Comparison of ENCODE assay signal across 25 mouse cellular contexts in the genomic region with DNA sequence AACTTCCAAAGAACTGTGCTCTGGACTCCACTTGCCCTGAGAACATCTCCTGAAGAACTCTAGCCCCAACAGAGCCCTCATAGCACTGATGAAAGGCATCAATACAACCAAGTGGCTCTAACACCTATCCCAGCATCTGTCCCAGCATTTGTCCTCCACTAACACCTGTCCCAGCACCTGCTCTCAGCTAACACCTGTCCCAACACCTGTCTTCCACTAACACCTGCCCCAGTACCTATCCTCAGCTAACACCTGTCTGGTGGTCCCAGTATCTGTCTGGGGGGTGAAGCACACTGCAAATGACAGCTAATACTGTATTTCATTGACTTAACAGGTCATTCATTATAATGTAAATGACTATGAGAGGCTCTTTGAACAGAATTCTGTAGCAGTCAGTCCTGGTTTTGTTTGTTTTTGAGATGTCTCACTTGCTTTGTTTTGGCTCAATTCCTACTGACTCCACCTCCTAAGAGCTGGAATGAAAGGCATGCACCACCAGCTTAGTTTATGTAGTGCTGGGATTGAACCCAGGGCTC. TPM values are rescaled to one million over a fixed set of nuclear protein-coding genes. Genes with fewer than 3 reads are reported as not detected.
DNase-seq lines count a peak whose midpoint lies in the region; ATAC-seq and TF ChIP-seq lines count a peak whose summit lies in the region.
"Had no signal": no experiment of that assay in that cellular context is flagged by ENCODE, and none has a peak within 500 bp of the region (broad histone marks: within the 10 kb centered on the region; RNA-seq: fewer than 3 reads in every experiment).

No protein-coding gene starts in this region.

- H3K27ac ChIP-seq in lung, postnatal 0 days (ENCODE audit: low read length) = no peak overlapping the region
- H3K27ac ChIP-seq: embryonic facial prominence, embryonic 13.5 days; embryonic facial prominence, embryonic 15.5 days; forebrain, embryonic 10.5 days; forebrain, embryonic 12.5 days had no signal

- ATAC-seq in lung, postnatal 0 days = no peak
- ATAC-seq: forebrain, embryonic 14.5 days; forebrain, embryonic 16.5 days had no signal

- no peaks in the 10 kb centered on the region for H3K9me3 ChIP-seq in lung, postnatal 0 days (ENCODE audit: low read length)
- H3K9me3 ChIP-seq: embryonic facial prominence, embryonic 13.5 days; embryonic facial prominence, embryonic 15.5 days; forebrain, embryonic 10.5 days; forebrain, embryonic 12.5 days; G1E had no signal

- no peak for TF ChIP-seq EP300 in lung, postnatal 0 days (IDR thresholded peaks at IDR 0.05)

- no peak overlapping the region for H3K4me3 ChIP-seq in lung, postnatal 0 days (ENCODE audit: low read depth, low read length)
- H3K4me3 ChIP-seq: embryonic facial prominence, embryonic 13.5 days; embryonic facial prominence, embryonic 15.5 days; erythroblast, embryonic 14.5 days; forebrain, embryonic 10.5 days; forebrain, embryonic 12.5 days had no signal

- no peak for TF ChIP-seq CTCF in lung, postnatal 0 days (IDR thresholded peaks at IDR 0.05)

- H3K4me1 ChIP-seq in lung, postnatal 0 days (ENCODE audit: insufficient read depth, low read depth, low read length) = no peaks in the 10 kb centered on the region
- H3K4me1 ChIP-seq: forebrain, embryonic 12.5 days had no signal

- H3K27me3 ChIP-seq in lung, postnatal 0 days (replicated peaks; ENCODE audit: insufficient read depth, low read length) = no peaks in the 10 kb centered on the region
- H3K27me3 ChIP-seq: embryonic facial prominence, embryonic 15.5 days; forebrain, embryonic 12.5 days had no signal

- H3K4me2 ChIP-seq in lung, postnatal 0 days (replicated peaks; ENCODE audit: low read depth, low read length) = no peak overlapping the region
- H3K4me2 ChIP-seq: embryonic facial prominence, embryonic 13.5 days; embryonic facial prominence, embryonic 15.5 days; forebrain, embryonic 12.5 days had no signal

- DNase-seq in lung, postnatal 0 days (ENCODE audit: low spot score) = peak; percentile 24
- no peak for DNase-seq in lung, postnatal 10 days
- peak; percentile 47 for DNase-seq in ES-CJ7 (ENCODE audit: low read depth, low spot score)
- DNase-seq in NIH3T3 (ENCODE audit: low read depth) = peak; percentile 4
- peak; percentile 75 for DNase-seq in ZHBTc4 (ENCODE audit: low read depth, low spot score)
- no peak for DNase-seq in cerebellum, postnatal 36 days
- no peak for DNase-seq in ovary, adult 18-20 months (ENCODE audit: low spot score)
- no peak for DNase-seq in heart, adult 9 months (ENCODE audit: low spot score in 2 of 2)
- DNase-seq: adrenal gland, adult 2 months; adrenal gland, postnatal 10 days; adrenal gland, postnatal 25 days; cerebellum, adult 11 months; cerebellum, adult 18-20 months; cerebellum, adult 8-10 months; cerebellum, postnatal 10 days; cerebellum, postnatal 25 days; embryo, embryonic 11 days had no signal

- H3K9ac ChIP-seq in lung, postnatal 0 days (replicated peaks; ENCODE audit: low read depth) = no peak overlapping the region
- H3K9ac ChIP-seq: embryonic facial prominence, embryonic 13.5 days; embryonic facial prominence, embryonic 15.5 days; forebrain, embryonic 12.5 days had no signal

- H3K36me3 ChIP-seq in lung, postnatal 0 days (ENCODE audit: insufficient read depth, low read length) = no peaks in the 10 kb centered on the region
- H3K36me3 ChIP-seq: embryonic facial prominence, embryonic 13.5 days; embryonic facial prominence, embryonic 15.5 days; forebrain, embryonic 10.5 days; forebrain, embryonic 12.5 days; G1E had no signal

RNA-seq across cellular contexts. Expression of a gene that starts 54.7 kb away (rescaled TPM):
- polyA plus RNA-seq in lung, postnatal 0 days (2015; fragmentation: Nextera tagmentation; extraction: Ambion mirVana) = 0.24 and 0.35 TPM in 2 replicates
- polyA plus RNA-seq: erythroblast, embryonic 14.5 days; G1E had no signal

Comparison
In these comparisons a context has a peak if more than half of its experiments do, and no peak if none do; other contexts are left out.
1. DNase-seq: peak in lung, postnatal 0 days (single experiment), ES-CJ7 (single experiment), NIH3T3 (single experiment) and ZHBTc4 (single experiment); none in lung, postnatal 10 days (single experiment), cerebellum, postnatal 36 days (0 of 2), ovary, adult 18-20 months (single experiment) and heart, adult 9 months (0 of 2).